In genomic region chr2:79760018-79760417, GRCm38 (mm10) we compare ENCODE assay signal across 15 mouse cellular contexts. TPM values are rescaled to one million over a fixed set of nuclear protein-coding genes. Genes with fewer than 3 reads are reported as not detected.
DNase-seq lines count a peak whose midpoint lies in the region; ATAC-seq and TF ChIP-seq lines count a peak whose summit lies in the region.
"Had no signal": no experiment of that assay in that cellular context is flagged by ENCODE, and none has a peak within 500 bp of the region (broad histone marks: within the 10 kb centered on the region; RNA-seq: fewer than 3 reads in every experiment).

No protein-coding gene starts in this region.

- no peak for TF ChIP-seq CTCF in layer of hippocampus, adult 2 months (conservative IDR thresholded peaks at IDR 0.05)

- WGBS in liver, embryonic 12.5 days (ENCODE audit: insufficient replicate concordance): 77% methylated on average over 4 of the region's 4 CpGs
- WGBS in kidney, embryonic 16.5 days: 84% methylated on average over 4 of the region's 4 CpGs

- H3K9ac ChIP-seq in liver, embryonic 12.5 days: no peak overlapping the region
- H3K9ac ChIP-seq in kidney, embryonic 16.5 days (replicated peaks; ENCODE audit: low read length): no peak overlapping the region

- H3K4me1 ChIP-seq in liver, embryonic 12.5 days: peaks cover 26% of the 10 kb centered on the region
- 0 out of 2 replicates have a peak, but pooled peaks cover 4% of the 10 kb centered on the region for H3K4me1 ChIP-seq in kidney, embryonic 16.5 days (ENCODE audit: insufficient read depth, low read length)

- no peaks in the 10 kb centered on the region for H3K9me3 ChIP-seq in liver, embryonic 12.5 days (replicated peaks)
- no peaks in the 10 kb centered on the region for H3K9me3 ChIP-seq in kidney, embryonic 16.5 days (ENCODE audit: low read length)

- H3K36me3 ChIP-seq in liver, embryonic 12.5 days: no peaks in the 10 kb centered on the region
- no peaks in the 10 kb centered on the region for H3K36me3 ChIP-seq in kidney, embryonic 16.5 days (ENCODE audit: insufficient read depth, low read length)

- no peak overlapping the region for H3K4me3 ChIP-seq in layer of hippocampus, adult 2 months
- no peak overlapping the region for H3K4me3 ChIP-seq in liver, embryonic 12.5 days
- no peak overlapping the region for H3K4me3 ChIP-seq in kidney, embryonic 16.5 days (ENCODE audit: low read length)

- H3K27me3 ChIP-seq in liver, embryonic 12.5 days (replicated peaks): no peaks in the 10 kb centered on the region
- no peaks in the 10 kb centered on the region for H3K27me3 ChIP-seq in kidney, embryonic 16.5 days (ENCODE audit: insufficient read depth, low read length)

- peak; percentile 82 for ATAC-seq in frontal cortex, adult (ENCODE audit: low TSS enrichment)
- no peak for ATAC-seq in liver, embryonic 12.5 days
- ATAC-seq in kidney, embryonic 16.5 days (ENCODE audit: low FRiP score, low TSS enrichment): no peak

- peak; percentile 17 for DNase-seq in layer of hippocampus, adult 11-12 months (ENCODE audit: low spot score)
- DNase-seq in layer of hippocampus, adult 9-10 months (ENCODE audit: low spot score): no peak
- DNase-seq in layer of hippocampus, adult 2 months (ENCODE audit: low spot score in 2 of 2): peak; percentile 14 to 19
- peak; percentile 32 for DNase-seq in right cerebral cortex, postnatal 4 days
- DNase-seq: adrenal gland, adult 8-10 months; cerebellum, adult 8-10 months; kidney, postnatal 10 days; liver; spleen, adult 18-20 months had no signal

- H3K27ac ChIP-seq in layer of hippocampus, adult 2 months: peak overlapping the region; percentile 43; the same call in 1 of the 2 replicates
- no peak overlapping the region for H3K27ac ChIP-seq in liver, embryonic 12.5 days
- H3K27ac ChIP-seq in kidney, embryonic 16.5 days (ENCODE audit: low read length): no peak overlapping the region

- no peak overlapping the region for H3K4me2 ChIP-seq in liver, embryonic 12.5 days
- no peak overlapping the region for H3K4me2 ChIP-seq in kidney, embryonic 16.5 days (replicated peaks; ENCODE audit: low read depth, low read length)

RNA-seq across cellular contexts. Expression of gene Ppp1r1c, which starts 52.4 kb away (rescaled TPM):
- under 1 TPM in 1 of 2 experiments, not detected in 1; 0.37 TPM for total RNA-seq in layer of hippocampus, adult 2 months (2021)
- polyA plus RNA-seq in liver, embryonic 12.5 days (2016; fragmentation: Nextera tagmentation; extraction: Ambion mirVana): not detected in 2 replicates
- not detected in 2 replicates for polyA plus RNA-seq in kidney, embryonic 16.5 days (2015; fragmentation: Nextera tagmentation; extraction: Ambion mirVana)
- total RNA-seq: adrenal gland, adult 8-10 months; ES-E14; hematopoietic stem cell, adult 5-6 weeks; megakaryocyte-erythroid progenitor cell, adult 5-6 weeks had no signal
